Mouse (Mus musculus) lung, postnatal 4 days (tissue): Measurements from ENCODE around the gene Adcy4.

ENCODE experiments used
- DNase-seq, 2 experiments: peaks; one replicate each; pipeline ENCODE4 v3.0.0; 2021

Gene Adcy4

GRCm38 (mm10) chr14:55758363-55758784, 25.5 kb downstream of the Adcy4 start, which contains the start of gene Cideb:
TSS of gene Cideb (minus strand) at chr14:55758458.
- peak in 1 of 2 experiments; percentile 65 for DNase-seq

- no peak for DNase-seq
These were observed 26.3 kb downstream of the Adcy4 start for GRCm38 (mm10) chr14:55757566-55757965.

DNA sequence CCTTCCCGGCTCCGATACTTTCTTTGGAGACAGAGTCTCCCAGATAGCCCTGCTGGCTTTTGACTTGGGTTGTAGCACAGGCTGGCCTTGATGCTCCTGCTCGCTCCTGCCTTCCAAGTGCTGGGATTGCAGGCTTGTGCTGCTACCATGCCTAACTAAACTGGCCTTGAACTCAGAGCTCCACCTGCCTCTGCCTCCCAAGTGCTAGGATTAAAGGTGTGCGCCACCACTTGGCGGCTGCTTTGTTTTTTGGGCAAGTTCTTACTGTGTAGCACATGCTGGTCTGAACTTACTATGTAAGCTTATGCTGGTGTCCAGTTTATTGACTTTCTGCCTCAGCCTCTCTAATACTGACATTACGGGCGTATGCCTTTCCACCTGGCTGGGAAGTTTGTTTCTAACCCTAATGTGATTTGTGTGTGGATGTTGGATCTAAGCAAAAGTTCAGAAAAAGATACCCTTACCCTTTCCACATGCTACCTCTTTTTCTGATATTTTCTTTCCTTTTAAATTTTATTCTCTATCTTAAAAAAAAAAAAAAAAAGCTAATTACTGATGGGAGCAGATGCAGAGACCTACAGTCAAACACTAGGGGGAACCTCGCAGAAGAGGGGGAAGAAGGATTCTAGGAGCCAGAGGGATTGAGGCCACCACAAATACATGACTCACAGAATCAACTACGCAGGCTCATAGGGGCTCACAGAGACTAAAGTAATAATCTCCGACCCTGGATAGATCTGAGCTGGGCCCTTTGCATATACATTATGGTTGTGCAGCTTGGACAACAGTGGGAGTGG, 36.6 kb downstream of the Adcy4 start:
- DNase-seq = no peak

- DNase-seq = no peak
These were observed 38.0 kb downstream of the Adcy4 start for GRCm38 (mm10) chr14:55745861-55746237.

GRCm38 (mm10) chr14:55745180-55745860, 38.6 kb downstream of the Adcy4 start, which contains the start of the genes Dhrs1 and Nop9:
TSS of gene Dhrs1 (minus strand) at chr14:55745690.
TSS of gene Nop9 (plus strand) at chr14:55745693.
- DNase-seq = peak; percentile 92

- DNase-seq = peak; percentile 83 to 91
These were observed 40.2 kb downstream of the Adcy4 start for GRCm38 (mm10) chr14:55743711-55744110.

DNA sequence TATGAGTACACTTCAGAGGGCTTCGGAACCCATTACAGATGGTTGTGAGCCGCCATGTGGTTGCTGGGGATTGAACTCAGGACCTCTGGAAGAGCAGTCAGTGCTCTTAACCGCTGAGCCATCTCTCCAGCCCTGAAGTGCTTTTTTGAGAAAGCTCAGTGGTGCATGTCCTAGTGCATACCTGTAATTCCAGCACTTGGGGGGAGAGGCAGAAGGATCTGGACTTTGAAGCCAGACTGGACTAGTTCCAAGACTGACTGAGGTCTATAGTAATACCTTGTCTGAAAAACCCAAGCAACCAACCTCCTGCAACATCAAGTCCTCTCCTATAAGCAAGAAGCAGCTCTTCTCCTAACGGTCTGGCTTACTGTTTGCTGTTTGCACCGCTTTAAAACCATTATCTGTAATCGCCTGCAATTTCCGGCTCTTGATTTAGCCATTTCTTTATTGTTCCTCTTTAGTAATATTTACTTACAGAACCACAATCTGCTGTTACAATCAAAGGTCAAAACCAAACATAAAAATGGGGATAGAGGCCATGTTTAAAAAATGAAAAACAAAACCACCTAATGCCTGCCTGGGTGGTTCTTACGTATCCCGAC, 46.7 kb downstream of the Adcy4 start:
- no peak for DNase-seq

DNA sequence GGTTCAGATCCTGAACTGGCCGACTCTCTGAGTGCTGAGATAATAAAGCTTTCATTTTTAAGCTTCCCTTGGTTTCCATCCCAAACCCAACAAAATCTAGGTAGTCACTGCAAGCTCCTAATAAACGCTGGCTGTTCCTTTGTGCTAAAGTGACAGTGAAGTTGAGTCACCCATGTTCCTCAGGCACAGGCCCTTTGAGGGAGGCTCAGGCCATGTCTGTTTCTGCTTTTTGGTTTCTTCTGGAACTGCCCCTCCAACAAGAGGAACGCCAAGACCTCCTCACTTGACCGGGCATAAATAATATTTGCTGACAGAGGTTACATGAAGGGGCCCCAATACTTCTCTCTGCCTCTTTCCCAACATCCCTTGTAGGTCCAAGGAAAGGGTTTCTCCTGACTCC, 48.1 kb downstream of the Adcy4 start:
- DNase-seq = no peak

DNA sequence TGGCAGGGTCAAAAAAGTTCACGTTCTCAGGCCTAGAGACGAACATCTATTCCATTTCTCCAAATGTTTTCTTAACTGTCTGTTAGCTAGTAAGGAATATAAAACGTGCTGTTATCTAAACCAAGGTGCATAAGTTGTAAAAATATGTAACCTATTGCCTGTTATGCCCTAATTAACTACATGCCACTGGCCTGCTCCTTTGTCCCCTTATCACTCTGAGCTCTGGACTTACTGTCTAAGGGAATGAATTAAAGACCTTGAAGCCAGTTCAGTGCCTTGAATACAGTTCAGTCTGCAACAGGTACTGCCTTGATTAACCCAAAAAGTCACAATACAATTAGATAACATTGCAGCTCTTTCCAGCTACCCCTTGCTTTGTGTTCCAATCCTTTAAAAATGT, 48.6 kb downstream of the Adcy4 start:
- DNase-seq = no peak

DNA sequence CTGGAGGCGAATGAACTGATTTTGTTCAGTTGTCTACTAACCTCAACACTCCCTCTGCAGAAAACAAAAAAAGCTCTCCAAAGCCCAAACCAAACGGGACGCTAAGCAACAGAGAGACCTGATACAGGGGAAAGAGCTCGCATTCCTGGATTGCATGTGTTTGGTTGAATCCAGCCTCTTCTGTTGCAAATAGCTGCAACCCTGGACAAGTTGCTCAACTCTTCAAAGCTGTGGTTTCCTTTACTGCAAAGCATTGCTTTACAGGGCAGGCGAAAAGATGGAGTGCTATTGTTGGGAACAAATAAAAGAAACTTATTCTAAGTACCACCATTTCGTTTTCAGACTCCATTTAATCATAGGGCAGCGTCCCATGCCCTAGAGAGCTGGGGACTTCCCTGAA, 49.0 kb downstream of the Adcy4 start:
- no peak for DNase-seq

DNA sequence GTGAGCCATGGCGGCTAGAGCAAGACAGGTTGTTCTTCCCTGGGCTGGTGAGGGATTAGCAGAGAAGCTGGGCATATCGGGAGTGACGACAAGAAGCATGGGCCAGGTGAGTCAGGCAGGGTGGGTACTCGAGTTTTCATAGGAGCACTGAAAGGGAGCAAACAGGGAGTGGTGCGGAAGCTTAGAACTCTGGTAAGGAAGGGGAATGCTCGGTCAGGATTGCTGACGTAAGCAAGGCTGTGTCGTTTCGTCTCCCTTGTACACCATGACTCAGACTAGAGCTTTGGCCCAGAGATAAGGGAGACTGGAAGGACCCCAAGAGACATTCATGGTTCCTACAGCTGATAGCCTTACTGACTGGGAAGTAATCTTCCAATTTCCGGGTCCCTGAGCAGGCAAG, 50.0 kb downstream of the Adcy4 start:
- no peak for DNase-seq

DNA sequence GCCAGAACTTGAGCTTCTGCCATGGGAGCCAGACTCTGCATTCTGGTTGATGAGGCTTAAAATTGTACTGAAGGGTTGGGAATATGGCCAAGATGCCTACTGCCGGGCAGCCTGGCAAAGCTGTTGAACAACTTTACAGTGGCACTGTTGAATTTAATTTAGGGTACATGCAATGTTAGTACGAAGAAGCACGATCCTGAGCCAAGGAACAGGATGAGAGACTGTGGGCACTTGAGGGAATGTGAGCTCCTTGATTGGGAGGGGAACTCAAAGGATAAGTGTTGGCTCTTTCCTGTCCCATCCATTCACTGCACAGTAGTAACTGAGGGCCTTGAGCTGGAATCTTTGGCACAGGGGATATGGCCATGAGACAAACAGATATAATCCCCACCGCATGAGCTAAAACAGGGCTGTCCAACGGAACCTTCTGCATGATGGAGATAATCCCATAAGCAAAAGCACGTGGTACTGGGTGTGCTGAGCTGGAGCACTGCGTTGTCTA, 53.3 kb downstream of the Adcy4 start:
- DNase-seq = no peak

DNA sequence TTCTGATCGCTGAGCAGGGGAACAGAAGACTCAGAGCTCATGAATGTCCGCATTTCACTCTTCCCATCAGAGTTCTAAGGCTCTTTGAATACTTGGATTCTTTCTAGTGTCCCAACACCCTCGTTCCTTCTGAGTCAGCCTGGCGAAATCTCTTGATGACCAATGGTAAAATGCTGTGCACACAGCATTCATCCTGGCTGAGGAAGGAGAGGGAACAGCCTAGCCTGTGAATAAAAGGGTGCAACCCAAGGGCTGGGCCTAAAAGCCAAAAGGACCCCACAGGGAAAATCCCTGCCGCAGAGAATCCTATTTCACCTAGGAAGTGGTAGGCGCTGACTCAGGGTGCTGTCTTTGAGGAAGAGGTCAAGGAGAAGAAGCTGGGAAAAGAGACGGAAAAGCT, 53.8 kb downstream of the Adcy4 start:
- DNase-seq = no peak

- DNase-seq = no peak
These were observed 55.8 kb downstream of the Adcy4 start for GRCm38 (mm10) chr14:55727889-55728685.

DNA sequence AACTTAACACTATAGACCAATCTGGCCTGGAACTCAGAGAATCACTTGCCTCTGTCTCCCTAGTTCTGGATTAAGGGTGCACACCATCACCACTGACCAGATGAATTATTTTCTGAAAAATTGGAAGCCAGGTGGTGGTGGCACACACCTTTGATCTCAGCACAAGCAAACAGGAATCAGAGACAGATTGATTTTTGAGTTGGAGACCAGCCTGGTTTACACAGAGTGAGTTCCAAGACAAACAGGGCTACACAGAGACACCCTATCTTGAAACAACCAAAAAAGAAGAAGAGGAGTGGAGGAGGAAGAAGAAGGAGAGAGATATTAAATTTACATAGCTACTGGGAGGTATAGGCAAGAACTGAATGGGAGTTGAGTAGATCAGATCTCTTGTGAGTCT, 57.6 kb downstream of the Adcy4 start:
- no peak for DNase-seq

- peak; percentile 50 to 60 for DNase-seq
These were observed 59.5 kb downstream of the Adcy4 start for GRCm38 (mm10) chr14:55724411-55724871.

- no peak for DNase-seq
These were observed 60.5 kb downstream of the Adcy4 start for GRCm38 (mm10) chr14:55723433-55723832.

DNA sequence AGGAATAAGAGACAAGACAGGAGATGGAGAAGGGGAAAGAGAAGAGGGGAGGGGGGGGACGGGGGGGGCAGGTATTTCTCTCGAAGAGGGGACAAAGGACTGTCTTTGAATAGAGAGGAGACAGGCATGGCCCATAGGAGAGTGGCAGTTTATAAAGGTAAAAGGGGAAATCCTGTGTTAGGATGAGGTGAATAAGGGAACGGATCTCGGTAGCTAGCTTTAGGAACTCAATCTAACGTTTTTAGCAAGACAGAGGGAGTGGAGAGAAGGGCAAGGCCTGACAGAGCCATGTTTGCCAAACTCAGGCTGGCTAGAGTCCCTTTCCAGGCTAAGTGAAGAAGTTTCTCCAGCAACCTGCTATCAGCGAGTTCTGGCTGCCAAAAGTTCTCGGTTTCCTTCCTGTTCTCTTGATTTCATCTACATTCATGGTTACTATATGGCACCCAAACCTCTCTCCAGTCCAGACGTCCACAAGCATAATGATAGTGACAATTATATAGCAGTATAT, 61.4 kb downstream of the Adcy4 start:
- no peak for DNase-seq

DNA sequence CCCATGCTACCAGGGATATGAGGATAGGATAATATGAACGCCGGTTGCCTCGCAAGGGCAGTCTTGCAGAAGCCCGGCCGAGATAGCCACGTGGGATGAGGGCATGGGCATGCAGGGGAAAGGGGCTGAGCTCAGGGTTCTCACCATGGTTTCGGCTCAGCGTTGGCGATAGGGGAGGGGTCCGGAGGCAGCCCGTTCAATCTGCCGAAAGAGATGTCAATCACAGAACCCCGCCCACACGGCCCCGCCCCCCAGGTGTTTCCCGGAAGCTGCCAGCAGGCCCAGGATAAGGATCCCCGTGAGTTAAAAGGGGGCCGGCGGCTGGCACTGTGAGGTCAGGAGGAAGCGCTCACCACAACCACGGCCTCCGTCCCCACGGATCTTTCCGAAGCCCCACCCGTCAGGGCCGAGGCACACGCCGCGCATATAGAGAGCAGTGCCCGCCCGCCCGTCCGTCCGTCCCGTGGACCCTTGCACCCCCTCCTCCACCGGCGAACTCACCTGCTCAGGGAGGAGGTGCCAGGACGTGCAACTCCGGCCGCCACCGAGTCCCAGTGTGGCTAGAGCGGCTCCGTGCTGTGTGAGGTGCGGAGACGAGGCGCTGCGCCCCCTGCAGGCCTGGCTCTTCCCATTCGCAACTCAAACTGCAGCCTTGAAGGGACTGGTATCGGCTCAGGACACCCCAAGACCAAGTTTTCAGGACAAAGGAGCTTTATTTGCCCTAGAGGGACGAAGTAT, 62.0 kb downstream of the Adcy4 start, which contains the start of gene Rabggta:
TSS of gene Rabggta (minus strand) at position 564 of the 738 bp plus-strand sequence.
- DNase-seq = peak; percentile 94

- no peak for DNase-seq
These were observed 62.8 kb downstream of the Adcy4 start for GRCm38 (mm10) chr14:55721076-55721475.

GRCm38 (mm10) chr14:55720666-55721065, 63.2 kb downstream of the Adcy4 start:
- DNase-seq = no peak

DNA sequence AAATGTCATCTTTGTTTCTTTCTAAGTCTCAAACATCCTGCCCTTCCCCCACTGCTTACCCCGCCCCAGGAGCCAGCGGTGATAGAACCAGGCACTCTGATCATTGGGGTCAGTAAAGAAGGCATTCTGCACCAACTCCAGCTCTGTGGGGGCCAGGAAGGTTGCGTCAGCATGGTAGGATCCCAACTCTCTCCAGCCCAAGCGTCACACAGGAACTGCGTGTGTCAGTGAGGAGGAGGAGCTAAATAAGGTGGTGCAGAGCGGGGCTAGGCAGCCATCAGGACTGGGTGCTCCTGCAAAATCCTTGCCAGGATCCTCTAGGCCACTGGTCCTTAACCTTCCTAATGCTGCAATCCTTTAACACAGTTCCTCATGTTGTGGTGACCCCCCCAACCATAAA, 64.2 kb downstream of the Adcy4 start:
- no peak for DNase-seq
